Mouse (Mus musculus) monocyte, adult 5-6 weeks (primary cell): ENCODE results near the gene Pygm. TPM values are rescaled to one million over a fixed set of nuclear protein-coding genes. Genes with fewer than 3 reads are reported as not detected.

Source experiments
- ATAC-seq: fragments of 153-309, 156-312 bp; replicated peaks from 2 replicates; pipeline ENCODE4 v1.8.0; 2017; ENCODE audit warnings: mild to moderate bottlenecking; ENCODE audit not compliant: low TSS enrichment, insufficient number of reproducible peaks, severe bottlenecking, poor library complexity, low FRiP score
- total RNA-seq: library from RNA; stranded (forward); fragments of 200-1000, 200-491, 200-594 nt; gene quantifications from 3 replicates; pipeline ENCODE4 v1.2.3, GENCODE M21; 2017

Pygm gene
- 4.5 to 17.7 TPM (median 7.7 TPM) in 3 replicates for total RNA-seq

DNA sequence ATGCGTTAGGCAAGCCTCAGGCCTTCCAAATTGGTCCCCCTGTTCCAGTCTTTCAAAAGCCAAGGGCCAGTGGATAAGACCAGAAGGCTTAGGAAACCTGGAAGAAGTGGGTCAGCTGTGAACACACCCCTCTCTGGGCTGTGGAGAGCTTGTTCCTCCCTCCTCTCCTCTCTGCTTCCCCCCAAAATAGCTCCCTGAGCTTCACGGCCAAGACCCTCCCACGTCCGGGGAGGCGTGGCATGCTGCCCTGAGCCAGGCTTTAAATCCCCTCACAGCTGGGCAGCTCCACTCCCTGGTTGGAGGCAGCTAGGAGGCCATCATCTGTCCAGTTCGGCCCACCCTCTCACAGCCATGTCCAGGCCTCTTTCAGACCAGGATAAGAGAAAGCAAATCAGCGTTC, at the start of gene Pygm:
Pygm (plus strand) TSS at position 272 of the 400 bp plus-strand sequence.
- no peak for ATAC-seq

DNA sequence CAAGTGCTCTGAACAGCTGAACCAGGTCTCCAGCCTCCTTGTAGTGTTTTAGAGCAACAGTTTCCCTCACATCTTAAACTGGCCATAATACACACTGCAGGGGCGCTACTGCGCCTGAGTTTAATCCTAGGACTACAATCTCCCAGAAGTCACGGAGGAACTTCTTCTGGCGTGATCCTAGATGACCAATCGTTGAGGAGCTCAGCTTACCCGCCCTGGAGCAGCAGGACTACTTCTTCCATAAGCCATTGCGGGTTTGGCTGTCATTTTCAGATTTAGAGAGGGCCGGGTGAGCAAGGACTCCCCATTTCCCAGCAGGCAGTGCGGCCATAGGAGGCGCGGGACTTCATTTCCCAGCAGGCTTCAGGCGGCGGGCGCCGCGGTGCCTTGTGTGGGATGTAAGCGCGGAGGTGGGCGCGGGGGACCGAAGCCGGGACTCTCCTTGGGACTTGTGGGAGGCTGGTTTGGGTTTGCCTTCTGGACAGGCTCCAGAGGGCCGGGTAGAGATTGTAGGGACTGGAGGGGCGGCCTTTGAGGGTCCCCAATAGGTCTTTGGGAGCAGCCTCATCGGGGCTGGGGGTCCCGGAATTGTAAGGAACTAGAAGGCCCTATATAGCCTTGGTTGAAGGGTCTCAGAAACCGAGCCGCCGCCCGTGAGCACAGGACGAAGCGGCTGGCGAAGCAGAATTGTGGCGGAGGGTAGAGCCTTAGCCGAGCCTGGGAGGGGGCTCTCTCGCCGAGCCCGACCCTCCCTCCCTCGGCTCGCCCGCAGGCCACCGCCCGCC, 49.3 kb upstream of the Pygm start, which contains the start of gene Men1:
Men1 (plus strand) TSS at position 307 of the 785 bp plus-strand sequence.
- ATAC-seq = peak; percentile 81

DNA sequence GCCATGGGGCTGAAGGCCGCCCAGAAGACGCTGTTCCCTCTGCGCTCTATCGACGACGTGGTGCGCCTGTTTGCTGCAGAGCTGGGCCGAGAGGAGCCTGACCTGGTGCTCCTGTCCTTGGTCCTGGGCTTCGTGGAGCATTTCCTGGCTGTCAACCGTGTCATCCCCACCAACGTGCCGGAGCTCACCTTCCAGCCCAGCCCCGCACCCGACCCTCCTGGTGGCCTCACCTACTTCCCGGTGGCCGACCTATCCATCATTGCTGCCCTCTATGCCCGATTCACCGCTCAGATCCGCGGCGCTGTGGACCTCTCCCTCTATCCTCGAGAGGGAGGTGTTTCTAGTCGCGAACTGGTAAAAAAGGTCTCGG, 48.8 kb upstream of the Pygm start:
- no peak for ATAC-seq

DNA sequence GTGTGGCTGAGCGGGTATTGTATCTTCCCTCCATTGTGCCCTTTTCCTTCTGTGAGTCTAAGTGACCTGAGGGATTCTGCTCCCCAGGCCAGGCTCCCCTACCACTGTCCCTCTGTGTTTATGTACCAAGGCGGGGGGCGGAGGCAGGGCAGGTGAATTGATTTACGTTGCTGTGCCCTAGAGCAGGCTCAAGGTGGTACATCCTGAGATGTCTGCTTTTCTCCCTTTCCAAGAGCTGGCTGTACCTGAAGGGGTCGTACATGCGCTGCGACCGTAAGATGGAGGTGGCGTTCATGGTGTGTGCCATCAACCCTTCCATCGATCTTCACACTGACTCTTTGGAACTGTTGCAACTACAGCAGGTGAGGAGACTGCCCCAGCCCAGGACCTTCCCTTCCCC, 47.3 kb upstream of the Pygm start:
- no peak for ATAC-seq

DNA sequence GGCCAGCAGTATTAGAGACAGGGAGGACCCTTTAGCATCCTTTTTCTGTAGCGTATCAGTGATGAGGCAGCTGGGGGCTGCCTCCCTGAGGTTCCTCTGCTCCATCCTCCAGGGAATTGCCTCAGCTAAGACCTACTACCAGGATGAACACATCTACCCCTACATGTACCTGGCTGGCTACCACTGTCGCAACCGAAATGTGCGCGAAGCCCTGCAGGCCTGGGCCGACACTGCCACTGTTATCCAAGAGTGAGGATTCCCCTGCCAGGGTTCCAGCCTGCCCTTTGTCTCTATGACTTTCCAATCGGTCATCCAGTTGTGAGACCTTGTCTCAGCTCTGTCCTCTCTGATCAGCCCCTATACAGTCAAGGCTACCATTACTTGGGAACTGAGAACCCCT, 46.0 kb upstream of the Pygm start:
- no peak for ATAC-seq

GRCm38 (mm10) chr19:6338716-6339115, 45.5 kb upstream of the Pygm start:
- ATAC-seq = no peak

DNA sequence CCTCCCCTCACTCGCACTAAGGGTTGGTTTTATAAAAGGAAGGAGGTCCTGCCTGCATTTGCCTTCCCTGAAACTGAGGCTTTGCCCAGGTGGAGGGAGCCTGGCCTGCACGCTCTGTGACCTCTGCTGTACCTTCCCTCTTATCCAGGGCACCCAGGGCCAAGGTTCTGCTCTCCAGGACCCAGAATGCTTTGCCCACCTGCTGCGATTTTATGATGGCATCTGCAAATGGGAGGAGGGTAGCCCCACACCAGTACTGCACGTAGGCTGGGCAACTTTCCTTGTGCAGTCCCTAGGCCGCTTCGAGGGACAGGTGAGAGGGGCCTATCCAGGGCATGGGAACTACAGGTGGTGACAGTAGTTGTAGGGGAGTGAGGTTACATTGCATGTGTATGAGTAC, 45.0 kb upstream of the Pygm start:
- no peak for ATAC-seq

GRCm38 (mm10) chr19:6339890-6340504, 44.2 kb upstream of the Pygm start:
- peak; percentile 62 for ATAC-seq

DNA sequence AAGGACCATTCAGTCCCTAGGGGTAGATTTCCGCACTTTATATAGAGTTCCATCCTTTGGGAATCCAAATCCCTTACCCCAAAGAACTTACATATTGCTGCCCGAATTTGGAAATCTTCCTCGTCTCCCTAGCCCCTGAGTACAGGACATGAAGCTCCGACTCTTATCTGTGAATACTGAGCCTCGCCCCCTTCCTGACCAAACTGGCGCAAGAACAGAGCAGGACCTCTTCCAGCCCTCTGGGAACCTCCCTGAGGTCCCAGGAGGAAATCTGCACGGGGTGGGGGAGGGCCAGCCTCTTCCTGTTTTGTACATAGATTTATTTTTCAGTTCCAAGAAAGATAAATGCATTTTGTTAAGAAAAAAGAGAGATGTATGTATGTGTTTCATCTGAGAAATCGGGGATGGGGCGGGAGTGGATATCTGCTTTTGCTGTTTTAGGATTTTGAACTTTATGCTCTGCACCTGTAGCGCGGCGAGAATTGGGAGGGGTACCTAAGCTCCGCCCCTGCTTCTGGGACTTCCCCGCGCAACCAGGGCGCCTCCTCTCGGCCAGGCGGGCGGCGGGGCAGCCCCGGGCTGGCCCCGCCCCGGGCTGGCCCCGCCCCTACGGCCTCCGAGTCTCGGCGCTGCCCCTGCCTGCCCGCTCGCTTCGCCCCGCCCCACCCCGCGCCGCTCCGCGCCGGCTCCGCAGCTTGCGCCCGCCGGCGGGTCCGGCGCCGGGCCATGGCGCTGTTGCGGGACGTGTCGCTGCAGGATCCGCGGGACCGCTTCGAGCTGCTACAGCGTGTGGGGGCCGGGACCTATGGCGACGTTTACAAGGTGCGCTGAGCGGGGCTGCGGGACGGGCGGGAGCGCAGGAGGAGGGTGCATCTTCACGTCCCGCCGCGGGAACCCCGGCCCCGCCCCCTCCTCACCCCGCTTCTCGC, 43.4 kb upstream of the Pygm start, which contains the start of gene Map4k2:
Map4k2 (plus strand) TSS at position 612 of the 929 bp plus-strand sequence.
- ATAC-seq = peak; percentile 15; the same call in 1 of the 2 replicates

GRCm38 (mm10) chr19:6341453-6342077, 42.6 kb upstream of the Pygm start:
- no peak for ATAC-seq

DNA sequence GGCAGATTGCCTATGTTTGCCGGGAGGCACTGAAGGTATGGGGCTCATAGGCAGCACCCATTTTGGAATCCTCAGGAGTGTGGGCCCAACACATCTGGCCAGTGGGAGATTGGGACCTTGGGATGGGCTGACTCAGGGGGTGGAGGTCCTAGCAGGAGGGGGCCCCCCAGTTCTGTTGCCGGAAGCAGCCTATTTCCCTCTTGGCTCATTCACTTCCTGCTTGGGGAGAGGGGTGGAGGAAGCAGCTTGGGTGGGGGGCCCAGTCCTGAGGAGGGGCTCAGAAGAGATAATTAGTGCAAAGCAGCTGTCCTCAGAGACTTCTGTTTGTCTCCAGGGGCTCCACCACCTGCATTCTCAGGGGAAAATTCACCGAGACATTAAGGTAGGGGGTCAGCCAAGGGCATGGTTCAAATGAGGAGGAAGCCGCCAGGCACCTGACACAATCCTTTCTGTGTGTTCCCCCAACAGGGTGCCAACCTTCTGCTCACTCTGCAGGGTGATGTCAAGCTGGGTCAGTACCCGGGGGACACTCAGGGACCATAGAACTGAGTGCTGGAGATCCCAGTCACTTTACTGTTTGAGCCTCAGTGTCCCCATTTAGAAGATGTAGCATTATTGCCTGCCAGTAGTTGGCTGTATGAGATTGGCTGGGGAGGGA, 41.8 kb upstream of the Pygm start:
- no peak for ATAC-seq

- ATAC-seq = no peak
Measured at GRCm38 (mm10) chr19:6343066-6343925, 40.9 kb upstream of the Pygm start.

DNA sequence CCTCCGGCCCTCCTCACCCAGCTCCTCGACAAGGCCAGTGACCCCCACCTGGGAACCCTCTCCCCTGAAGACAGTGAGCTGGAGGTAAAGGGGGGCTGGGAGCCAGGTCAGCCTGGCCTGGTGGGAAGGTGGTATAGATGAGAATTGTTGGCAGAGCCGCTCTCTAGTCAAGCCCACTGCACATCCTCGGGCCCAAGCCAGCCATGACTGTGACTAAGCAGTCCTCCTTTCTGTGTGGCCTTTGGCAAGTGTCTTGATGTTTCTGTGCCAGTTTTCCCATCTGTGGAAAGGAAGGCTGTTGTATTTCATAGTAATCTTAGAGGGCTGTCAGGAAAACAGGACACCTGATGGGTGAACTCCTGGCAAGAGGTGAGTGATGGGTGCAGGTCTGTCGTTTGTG, 40.2 kb upstream of the Pygm start:
- no peak for ATAC-seq

GRCm38 (mm10) chr19:6346023-6346422, 38.2 kb upstream of the Pygm start:
- ATAC-seq = no peak

- ATAC-seq = no peak
Measured at GRCm38 (mm10) chr19:6346661-6347060, 37.5 kb upstream of the Pygm start.

DNA sequence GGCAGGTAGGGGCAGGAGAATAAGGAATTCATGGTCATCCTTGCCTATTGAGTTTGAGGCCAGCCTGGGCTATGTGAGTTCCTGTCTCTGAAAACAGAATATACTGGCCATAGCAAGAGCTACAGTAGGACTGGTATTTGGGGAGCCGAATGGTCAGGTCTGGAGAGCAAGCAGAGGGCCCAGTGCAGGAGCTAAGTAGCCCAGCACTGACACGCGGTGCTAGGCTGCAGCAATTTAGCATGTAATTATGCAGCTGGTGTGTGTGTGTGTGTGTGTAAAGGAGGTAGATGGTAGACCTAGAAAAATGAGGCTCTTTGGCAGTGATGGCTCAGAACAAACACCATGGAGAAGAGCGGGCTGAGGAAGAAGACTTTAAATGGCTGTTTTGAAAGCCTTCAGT, 36.6 kb upstream of the Pygm start:
- ATAC-seq = no peak

- no peak for ATAC-seq
Measured at GRCm38 (mm10) chr19:6348717-6349116, 35.5 kb upstream of the Pygm start.
